Mouse (Mus musculus) spleen, postnatal 14 days (tissue): ENCODE data around the gene Folr2.

Source experiments
- DNase-seq, 2 experiments: peaks; one replicate each; pipeline ENCODE4 v3.0.0; 2021 to 2022; ENCODE audit warnings: low spot score in 2 of 2

Folr2 gene

DNA sequence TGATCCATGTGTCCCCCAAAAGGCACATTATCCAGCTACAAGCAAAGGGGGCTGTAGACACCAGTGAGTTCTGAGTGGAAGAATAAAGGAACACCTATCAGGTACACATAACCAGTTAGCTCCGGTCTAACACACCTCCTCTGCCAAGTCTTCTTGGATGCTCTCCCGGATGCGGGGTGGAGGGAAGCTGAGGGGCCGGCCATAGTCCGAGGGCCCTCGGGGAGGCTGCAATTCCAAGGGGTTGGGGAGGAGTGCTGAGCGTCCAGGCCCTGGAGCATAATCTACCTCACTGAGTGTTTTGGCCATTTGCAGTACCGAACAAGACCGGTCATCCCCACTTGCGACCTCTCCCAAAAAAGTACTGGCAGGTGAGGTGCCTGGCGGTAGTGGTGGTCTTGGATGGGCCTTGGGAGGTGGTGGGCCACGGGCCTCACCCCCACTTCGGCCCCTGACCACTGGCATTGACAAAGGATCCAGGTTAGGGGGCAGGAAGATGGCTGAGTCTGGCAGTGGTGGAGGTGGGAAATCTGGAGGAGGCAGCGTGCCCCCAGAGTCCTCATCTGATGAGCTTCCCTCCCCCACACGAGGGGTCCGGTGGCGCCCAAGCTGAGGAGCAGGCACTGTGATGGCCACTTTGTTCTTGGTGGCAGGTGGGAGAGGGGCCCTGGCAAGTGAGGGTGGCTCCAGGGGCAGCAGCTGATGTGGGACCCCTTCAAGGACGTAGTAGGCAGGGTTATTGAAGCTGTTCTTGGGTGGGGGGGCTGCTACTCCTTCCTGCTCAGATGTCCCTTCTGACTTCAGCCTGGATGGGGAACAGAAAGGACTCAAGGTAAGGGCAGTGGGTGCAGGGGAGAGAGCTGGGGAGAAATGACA, 33.0 kb downstream of the Folr2 start:
- no peak for DNase-seq

GRCm38 (mm10) chr7:101822836-101823757, 33.9 kb downstream of the Folr2 start:
- no peak for DNase-seq

DNA sequence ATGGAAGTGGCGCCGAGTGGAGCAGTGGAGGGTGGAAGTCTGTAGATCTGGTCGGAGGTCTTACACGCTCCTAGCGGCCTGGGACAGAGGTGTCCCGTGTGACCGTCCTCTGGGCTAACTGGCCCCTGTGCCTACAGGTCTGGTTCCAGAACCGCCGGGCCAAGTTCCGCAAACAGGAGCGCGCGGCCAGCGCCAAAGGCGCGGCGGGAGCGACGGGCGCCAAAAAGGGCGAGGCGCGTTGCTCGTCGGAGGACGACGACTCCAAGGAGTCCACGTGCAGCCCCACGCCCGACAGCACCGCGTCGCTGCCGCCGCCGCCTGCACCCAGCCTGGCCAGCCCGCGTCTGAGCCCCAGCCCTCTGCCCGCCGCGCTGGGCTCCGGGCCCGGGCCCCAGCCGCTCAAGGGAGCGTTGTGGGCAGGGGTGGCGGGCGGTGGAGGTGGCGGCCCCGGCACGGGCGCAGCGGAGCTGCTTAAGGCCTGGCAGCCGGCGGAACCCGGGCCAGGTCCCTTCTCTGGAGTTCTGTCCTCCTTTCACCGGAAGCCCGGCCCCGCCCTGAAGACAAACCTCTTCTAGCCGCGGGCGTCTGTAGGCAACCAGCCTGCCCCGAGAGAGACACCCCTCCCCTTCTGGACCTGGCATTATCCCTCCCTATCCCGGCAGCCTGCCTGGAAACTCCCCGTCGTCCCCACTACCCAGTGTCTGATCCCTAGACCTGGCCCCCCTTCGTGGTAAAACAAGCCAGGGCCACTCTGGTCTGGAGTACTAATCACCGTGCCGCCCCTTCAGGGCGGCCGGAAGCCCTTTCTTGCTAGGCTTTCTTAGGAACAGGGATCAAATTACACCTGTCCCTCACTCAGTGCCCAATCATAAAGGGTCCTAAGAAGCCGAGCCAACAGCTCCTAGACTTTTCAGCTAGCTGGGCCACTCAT, 35.2 kb downstream of the Folr2 start:
- DNase-seq: no peak

DNA sequence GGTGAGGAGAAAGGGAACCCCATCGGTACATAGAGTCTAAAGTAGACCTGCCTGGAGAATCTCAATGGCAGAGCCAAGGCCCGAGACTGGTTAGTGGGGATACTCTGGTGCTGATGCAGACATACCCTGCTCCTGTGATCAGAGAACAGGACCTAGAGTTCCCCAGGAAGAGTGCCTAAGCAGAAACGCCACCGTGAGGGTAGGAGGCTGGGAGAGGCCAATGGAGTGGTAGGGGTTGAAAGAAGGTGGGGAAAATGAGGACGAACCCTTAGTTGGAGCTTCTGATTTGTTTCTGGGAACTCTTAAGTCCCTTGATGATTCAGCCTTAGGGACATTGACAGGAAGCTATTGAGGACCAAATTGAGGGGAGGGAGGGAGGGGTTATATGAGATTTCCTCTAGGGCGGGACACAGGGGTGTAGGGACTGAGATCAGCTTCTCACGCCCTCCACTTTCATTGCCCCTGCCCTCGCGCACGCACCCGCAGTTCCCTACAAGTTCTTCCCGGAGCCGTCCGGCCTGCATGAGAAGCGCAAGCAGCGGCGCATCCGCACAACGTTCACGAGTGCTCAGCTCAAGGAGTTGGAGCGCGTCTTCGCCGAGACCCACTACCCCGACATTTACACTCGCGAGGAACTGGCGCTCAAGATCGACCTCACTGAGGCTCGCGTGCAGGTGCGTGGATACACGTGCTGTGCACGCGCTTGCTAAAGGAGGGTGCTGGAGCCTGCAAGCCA, 36.5 kb downstream of the Folr2 start:
- DNase-seq: no peak

DNA sequence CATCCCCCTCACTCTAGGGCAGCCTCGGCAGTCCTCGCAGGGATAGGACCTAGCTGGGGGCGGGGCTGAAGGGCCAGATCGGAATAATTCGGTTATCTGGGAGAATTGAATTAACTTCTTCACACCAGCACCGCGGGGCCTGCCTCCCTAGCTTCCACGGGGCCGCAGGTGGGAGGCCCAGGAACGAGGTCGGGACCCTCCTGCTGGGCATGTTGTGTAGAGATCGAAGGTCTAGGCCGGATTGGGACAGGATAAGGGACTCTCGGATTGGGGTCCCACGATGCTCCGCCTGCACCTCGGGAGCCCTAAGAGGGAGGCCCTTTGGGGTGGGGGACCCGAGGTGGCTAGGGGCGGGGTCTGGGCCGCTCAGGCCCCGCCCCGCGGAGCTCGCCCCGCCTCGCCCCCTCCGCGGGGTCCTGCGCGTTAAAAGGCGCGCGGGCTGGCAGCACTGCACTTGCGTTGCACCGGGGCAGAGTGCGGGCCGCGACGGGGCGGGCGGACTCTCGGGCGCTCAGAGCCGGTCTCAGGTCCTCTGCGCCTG, 39.1 kb downstream of the Folr2 start, which contains the start of gene Phox2a:
Phox2a (plus strand) TSS at position 453 of the 541 bp plus-strand sequence.
- no peak for DNase-seq
